Mouse (Mus musculus) CH12.LX (cell line): Measurements from ENCODE around the gene Tmem53.

Experiments
- BHLHE40 ChIP-seq: IDR thresholded peaks from 2 replicates; pipeline ENCODE4 v1.6.1; 2011; ENCODE audit warnings: mild to moderate bottlenecking, low read depth, low read length, improper control_type of control experiment
- CTCF ChIP-seq, 2 experiments: IDR thresholded peaks in 1 of 2; conservative IDR thresholded peaks in 1 of 2; 2 replicates each; pipeline ENCODE4 v1.5.1; 2011 to 2012; ENCODE audit warnings: low read depth in 2 of 2, low read length in 2 of 2, improper control_type of control experiment in 1 of 2, inconsistent platforms in 1 of 2, mild to moderate bottlenecking in 1 of 2, moderate library complexity in 1 of 2
- E2F4 ChIP-seq: IDR thresholded peaks from 2 replicates; pipeline ENCODE4 v1.6.1; 2011; ENCODE audit warnings: low read depth, low read length, improper control_type of control experiment; ENCODE audit not compliant: insufficient replicate concordance
- MAFK ChIP-seq: IDR thresholded peaks from 2 replicates; pipeline ENCODE4 v1.6.1; 2011; ENCODE audit warnings: low read length, improper control_type of control experiment; ENCODE audit not compliant: insufficient replicate concordance
- MXI1 ChIP-seq: IDR thresholded peaks from 2 replicates; pipeline ENCODE4 v1.6.1; 2011; ENCODE audit warnings: mild to moderate bottlenecking, low read depth, low read length, improper control_type of control experiment
- POLR2A ChIP-seq: IDR thresholded peaks from 2 replicates; pipeline ENCODE4 v1.6.1; 2011; ENCODE audit warnings: low read depth, mild to moderate bottlenecking, improper control_type of control experiment, low read length
- RAD21 ChIP-seq: IDR thresholded peaks from 2 replicates; pipeline ENCODE4 v1.6.1; 2011; ENCODE audit warnings: low read depth, mild to moderate bottlenecking, low read length, improper control_type of control experiment, moderate library complexity
- UBTF ChIP-seq: IDR thresholded peaks from 2 replicates; pipeline ENCODE4 v1.6.1; 2012; ENCODE audit warnings: low read depth, mild to moderate bottlenecking, inconsistent platforms, low read length, improper control_type of control experiment, moderate library complexity
- ZMIZ1 ChIP-seq: IDR thresholded peaks from 2 replicates; pipeline ENCODE4 v1.6.1; 2012; ENCODE audit warnings: low read depth, mild to moderate bottlenecking, inconsistent platforms, low read length, improper control_type of control experiment
- ZNF384 ChIP-seq: IDR thresholded peaks from 2 replicates; pipeline ENCODE4 v1.6.1; 2012; ENCODE audit warnings: low read depth, low read length, improper control_type of control experiment, inconsistent platforms

DNA sequence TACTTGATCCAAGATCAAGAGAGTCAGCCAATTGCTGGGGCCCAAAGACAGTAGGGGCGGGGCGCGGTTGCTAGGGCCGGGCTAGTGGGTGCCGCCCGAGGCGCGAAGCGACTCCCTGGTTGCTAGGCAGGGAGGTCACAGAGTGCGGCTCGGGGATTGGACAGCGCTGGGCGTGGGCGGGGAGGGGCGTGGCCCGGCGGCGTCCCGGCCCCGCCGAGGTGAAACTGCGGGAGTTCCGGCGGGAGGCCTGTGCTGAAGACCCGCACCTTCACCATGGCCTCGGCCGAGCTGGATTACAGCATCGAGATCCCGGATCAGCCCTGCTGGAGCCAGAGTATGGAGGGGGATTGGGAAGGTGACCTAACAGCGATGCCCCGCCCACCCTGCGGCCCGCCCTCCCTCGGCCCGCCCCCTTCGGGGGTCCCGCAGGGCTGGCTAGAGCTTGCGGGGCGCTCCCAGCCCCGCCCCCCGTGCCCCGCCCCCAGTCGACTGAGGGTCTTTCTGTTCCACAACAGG is at the start of gene Tmem53, which contains the start of gene Armh1:
- no peak for TF ChIP-seq BHLHE40
- no peak for TF ChIP-seq CTCF (conservative IDR thresholded peaks at IDR 0.05 in 1 of 2, IDR thresholded peaks at IDR 0.05 in 1 of 2; ENCODE audit: low read depth in 2 of 2, low read length in 2 of 2)
- TF ChIP-seq ZNF384: no peak
- TF ChIP-seq RAD21: no peak
- no peak for TF ChIP-seq ZMIZ1
- 0 out of 2 replicates have a peak, but pooled peaks have one; percentile 26 for TF ChIP-seq MXI1
- TF ChIP-seq E2F4: no peak
- TF ChIP-seq POLR2A: no peak
- TF ChIP-seq UBTF: no peak
- no peak for TF ChIP-seq MAFK
